Mouse (Mus musculus) heart, postnatal 14 days (tissue): Measurements from ENCODE around the gene S100a6. TPM values are rescaled to one million over a fixed set of nuclear protein-coding genes. Genes with fewer than 3 reads are reported as not detected.
A peak's percentile ranks its signal among the peaks of the same experiment; 100 is the strongest.

Experiments
- DNase-seq, 2 experiments: peaks; one replicate each; pipeline ENCODE4 v3.0.0; 2021 to 2022
- intact Hi-C: fragments of 180-260 bp; cut with DNase I; formaldehyde crosslinking; loops from one replicate; pipeline ENCODE4 v1.15.1; 2025
- total RNA-seq, 2 experiments: library from RNA; stranded (reverse); gene quantifications; 2 replicates each; pipeline ENCODE4 v1.2.3; 2021

S100a6 gene
- total RNA-seq, 2 experiments from 2014 or later: 62.2 to 71.0 TPM

DNA sequence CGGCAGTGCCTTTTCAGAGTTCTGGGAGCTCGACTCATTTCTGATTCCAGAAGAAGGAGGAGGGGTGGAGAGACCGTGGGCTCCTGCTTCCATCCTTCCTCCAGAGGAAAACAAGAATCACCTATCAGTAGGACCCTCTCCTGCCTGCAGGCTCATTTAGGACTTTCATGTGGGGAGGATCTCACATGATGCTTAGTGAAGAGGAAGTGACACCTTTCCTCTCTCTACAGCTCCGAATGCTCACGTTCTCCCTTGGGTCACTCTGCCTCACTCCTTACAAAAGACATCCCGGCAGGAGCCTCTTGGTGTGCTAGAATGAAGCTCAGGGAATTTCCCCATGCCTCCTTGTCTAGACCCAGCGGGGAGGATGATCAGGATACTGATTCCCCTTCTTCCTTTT lies 8.9 kb downstream of the S100a6 start:
- intact Hi-C loops: no loop called here

DNA sequence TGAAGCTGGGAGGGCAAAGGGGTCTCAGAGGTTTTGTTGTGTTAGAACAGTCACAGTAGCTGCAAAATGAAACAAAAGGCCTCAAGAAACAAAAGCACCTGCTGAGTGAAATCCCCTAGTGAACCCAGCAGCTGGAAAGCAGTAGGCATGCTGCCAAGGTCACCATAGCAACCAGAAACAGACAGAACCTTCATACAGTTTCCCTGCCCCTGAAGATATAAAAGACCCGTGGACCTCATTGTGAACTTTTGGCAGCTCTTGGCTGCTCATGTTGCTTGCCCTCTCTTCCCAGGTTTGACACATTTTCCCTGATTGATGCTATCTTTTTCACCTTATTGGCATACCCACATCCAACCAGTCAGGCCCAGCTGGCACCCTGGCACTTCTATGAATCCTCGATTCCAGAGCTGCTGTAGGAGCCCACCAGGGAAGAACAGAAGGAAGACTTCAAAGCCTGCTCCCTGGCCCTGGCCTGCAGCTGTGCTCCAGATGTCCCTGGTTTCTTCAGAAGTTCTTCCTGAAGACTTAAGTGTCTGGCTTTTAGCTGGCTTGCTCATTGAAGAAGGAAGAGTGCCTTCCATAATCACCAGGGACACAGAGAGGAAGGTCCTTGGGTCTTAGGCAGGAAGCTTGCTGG lies 10.9 kb downstream of the S100a6 start:
- DNase-seq: peak; percentile 76 to 81
- intact Hi-C loops: no loop called here

More for the DNA sequence above, 8.9 kb downstream of the S100a6 start:
- no peak for DNase-seq

DNA sequence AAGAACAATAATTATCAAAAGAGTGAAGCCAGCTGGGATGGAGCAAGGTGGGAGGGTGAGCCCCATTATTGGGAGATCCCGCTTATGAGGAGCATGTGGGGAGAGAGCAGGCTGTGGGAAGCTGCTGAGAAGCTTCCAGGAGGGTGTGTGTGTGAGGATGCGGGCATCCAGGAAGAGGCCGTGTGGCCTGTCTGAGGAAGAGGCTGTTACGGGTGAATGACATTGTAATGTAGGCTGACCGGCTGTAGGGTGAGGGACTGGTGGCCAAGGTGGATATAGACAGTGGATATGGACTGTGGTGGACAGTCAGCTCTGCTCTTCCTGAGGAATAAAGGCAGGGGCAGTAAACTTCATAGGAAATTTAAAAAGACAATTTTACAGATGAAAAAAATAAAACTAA lies 12.8 kb downstream of the S100a6 start:
- DNase-seq: no peak
- intact Hi-C loops: no loop called here

DNA sequence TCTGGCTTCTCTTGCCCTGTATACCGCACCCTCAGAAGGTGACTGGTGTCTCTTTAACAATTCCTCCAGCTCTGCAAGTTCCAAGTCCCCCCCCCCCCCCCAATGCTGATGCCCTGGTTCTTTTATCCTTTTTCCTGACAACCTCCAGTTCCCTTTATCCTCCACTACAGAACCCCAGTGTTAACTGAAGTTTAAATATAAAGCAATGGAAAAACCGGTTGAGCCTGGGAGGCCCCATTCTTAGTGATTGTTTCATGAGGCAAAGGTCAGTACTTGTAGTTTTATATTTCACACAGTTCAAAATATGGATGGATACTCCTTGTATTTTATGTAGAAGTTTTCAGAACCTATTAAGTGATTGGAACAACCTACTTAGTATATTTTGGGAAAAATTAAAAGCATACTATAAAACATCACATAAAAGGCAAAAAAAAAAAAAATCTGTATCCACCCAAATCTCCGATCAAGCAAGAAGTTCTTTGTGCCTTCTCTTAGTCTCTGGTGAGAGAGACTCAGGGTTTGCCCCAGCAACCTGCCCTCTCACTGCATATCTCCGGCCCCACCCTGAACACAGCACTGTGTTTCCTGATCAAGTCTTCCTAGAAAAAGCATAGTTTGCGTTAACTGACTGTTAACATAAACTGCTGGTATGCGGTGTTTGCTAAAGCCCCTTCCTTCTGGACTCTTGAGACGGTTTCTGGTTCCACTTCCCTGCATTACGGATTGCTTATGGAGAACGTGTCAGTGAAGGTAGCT lies 13.8 kb downstream of the S100a6 start:
- intact Hi-C loops: no loop called here
- no peak for DNase-seq

DNA sequence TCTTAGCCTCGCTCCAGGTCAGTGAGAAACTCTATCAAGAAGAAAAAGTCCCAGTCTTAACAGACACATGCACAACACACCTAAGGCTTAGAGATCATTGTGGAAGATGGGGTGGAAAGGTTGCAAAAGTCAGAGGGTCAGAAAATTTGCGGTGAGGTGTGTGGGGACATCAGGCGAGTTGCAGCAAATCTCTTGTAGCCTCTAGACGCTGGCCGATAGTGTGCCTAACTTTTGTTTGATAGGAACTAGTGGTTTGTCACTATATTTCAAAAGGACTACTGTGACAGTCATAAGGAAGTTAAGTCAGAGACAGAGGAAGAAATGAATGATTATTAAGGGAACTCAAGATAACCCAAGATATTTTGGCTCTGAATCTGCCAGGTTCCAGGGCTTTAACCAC lies 14.7 kb downstream of the S100a6 start:
- intact Hi-C loops: no loop called here
- no peak for DNase-seq

DNA sequence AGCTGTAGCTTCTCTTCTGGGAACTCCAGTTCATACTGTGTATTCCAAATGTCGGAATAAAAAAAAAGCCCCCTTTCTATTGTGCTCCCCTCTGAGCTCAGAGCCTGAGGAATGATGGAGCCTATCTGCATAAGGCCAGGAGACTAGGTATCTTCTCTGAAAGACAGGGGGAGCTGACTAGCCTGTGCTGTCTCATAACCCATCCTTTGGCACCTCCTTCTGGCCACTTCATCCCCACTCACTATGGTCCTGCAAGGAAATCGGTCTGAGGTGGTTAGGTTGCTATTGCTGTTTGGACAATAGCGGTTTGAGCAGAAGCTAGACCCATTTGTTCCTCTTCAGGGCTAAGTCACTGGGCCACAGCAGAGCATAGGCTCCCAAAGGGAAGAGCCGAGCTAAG lies 15.1 kb downstream of the S100a6 start:
- DNase-seq: no peak
- intact Hi-C loops: no loop called here

DNA sequence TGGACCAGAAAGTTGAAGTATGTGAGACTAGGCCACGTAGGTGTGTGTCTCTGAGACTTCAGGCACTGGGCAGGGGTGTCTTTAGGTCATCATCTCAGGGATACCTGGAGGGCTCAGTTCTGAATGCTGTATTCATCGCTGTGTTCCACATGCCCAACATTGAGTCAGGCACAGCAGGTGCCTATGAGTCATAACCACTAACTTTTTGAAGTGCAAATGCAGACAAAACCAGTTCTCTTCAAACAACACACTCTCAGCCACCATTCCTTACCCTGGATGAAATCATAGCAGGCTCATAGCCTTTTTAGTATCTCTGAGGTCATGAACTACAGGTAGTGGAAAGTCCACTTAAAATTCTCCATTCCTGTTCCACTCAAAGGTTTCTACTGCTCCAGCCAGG lies 16.6 kb downstream of the S100a6 start:
- intact Hi-C loops: no loop called here
- DNase-seq: no peak

DNA sequence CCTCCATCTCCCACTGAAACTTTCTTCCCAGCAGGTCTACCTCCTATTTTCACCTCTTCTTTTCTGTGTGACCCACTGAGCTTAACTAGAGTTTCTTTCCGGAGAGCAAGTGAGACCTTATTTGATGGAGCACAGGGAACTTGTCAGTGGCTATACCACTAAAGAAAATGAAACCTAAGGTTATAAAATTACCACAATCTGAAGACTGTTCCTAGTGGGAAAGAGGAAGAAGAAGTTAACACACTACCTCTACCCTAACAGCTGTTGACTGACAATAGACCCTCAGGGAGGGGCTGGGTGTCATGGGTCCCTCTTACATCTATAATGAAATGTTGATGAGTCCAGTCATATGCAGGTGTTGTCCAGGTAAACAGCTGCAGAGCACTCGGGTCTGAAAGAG lies 19.3 kb downstream of the S100a6 start:
- no peak for DNase-seq
- intact Hi-C loops: no loop called here

DNA sequence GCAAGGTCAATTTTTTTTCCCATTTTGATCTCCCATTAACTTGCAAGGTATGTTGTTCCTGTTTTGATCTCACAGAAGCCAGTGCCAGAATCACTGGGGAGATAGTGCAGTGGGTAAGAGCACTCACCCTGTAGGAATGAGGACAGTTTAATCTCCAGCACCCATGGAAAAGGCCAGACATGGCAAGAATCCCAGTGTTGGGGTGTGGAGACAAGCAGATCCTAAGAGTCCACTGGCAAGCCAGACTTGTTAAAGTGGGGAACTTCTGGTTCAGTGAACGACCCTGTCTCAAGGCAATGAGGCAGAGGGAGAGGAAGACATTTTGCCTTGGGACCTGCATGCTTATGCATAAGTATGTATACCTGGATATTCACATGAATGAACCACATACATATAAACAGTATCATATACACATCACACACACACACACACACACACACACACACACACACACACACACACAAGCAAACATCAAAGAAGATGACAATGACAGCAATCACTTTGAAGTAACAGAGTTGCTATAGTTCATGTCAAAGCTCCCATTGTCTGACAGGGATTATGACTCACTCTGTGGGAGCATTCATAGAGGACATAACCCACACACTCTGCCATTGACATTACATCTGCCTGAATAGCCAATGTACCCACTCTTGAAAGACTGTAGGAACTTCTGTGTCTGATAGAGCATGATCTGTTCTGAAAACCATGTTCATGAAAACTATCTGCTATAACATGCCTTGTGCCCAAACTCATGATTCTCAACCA lies 26.0 kb downstream of the S100a6 start:
- no peak for DNase-seq
- intact Hi-C loops: no loop called here

DNA sequence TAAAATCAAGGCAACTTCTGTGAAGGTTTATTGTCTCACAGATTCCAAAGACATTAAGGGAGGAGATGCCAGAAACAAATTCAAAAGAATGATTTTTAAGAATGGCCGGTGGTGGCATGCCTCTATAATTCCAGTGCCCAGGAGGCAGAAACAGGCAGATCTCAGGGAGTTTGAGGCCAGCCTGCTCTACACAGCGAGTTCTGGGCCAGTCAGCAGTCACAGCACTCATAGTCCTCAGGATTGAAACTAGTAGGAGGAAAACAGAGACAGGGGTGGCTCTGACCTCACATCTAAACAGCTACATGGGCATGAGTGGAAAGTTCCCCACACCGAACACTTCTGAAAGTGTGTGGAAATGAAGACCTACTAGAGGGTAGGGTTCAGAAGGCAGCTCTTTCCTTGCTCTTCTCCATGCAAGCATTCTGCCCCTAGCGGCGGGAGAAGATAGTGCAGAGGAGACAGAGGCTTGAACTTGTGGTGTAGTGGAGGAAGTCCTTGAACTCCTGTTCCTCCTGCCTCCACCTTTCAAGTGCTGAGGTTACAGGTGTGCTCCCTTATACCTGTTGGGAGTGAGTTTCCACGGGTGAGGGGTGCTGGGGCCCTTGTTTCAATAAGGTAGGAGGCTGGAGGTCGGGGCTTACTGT lies 27.0 kb downstream of the S100a6 start:
- DNase-seq: peak; percentile 15 to 39
- intact Hi-C loops: no loop called here

DNA sequence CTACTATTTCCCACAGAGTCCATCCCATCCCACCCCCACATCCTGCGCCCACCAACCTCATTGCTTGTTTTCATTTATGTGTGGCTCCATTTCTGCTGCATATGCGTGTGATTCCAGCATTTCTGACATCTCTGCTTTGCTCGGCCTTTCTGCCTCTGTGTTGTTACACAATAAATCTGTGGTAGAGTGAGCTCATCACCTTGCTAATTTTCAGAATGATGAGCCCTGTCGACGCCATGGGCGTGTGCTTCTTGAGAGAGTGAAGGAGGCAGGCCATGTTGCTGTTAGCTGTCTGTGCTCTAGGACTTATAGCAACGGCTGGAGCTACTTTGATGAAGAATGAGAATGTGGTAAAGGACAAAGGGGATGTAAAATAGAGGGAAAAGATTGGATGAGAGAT lies 28.3 kb downstream of the S100a6 start:
- intact Hi-C loops: no loop called here
- DNase-seq: no peak

DNA sequence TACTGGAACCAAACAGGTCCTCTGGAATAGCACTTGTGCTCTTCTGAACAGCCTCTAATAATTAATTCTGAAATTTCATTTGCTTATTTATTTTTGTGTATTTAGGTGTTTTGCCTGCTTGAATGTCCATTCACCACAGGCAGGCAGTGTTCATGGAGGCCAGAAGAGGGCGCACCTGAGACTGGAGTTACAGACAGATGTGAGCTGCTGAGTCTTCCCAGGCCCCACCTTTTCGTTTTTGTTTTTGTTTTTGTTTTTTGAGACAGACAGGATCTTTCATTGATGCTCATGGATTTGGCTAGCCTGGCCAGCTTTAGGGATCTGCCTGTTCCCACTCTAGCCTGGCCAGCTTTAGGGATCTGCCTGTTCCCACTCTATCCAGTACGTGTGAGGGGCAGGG lies 31.5 kb downstream of the S100a6 start:
- intact Hi-C loops: no loop called here
- peak; percentile 52 to 66 for DNase-seq

DNA sequence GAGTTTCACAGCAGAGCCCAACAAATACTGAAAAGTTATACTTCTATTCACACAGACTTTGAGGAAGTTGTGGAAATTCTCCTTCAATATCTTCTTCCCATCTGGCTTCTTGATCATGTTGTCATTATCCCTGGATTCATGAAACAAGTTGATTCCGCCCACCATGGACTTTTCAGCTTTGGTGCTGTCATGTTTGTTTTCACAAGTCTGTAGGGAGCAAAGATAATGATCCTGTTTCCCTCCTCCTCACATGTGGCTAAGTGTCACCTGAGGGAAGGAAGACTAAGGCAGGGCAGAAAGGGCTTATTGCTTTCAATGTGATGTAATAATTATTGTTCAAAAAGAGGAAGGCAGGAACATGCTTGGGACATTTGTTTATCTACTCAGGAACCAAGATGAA lies 34.6 kb downstream of the S100a6 start:
- intact Hi-C loops: no loop called here
- no peak for DNase-seq

DNA sequence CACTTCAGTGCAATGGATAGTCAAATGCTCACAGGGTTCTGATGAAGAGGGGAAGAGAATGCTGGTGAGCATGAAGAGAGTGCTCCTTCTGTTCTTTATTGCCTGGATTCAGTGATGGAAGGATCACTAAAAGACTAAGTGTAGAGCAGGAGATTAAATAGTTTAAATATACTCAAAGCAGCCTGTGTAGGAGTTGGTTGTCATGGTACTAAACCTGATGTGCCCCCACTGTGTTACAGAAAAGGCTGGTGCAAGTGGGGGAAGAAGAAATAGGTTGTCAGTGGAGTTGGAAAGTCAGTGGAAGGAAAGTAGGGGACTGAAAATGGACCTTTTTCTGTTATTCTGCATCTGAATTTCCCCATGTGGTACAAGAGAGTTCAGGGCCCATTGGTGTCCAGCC lies 36.3 kb downstream of the S100a6 start:
- DNase-seq: no peak
- intact Hi-C loops: no loop called here

DNA sequence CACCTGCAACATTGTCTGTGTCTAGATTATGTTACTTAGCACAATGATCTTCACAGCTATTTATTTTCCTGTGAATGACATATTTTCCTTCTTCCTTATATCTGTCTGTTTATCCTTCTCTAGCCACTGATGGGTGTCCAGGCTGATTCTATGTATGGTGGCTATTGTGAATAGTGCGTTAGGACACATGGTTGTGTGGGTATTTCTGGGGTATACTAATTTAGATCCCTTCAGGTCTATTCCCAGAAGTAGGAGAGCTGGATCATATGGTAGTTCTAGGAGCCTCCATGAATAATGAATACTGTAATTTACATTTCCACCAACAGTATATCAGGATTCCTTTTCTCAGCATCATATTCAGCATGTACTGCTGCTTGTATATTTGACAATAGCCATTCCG lies 37.1 kb downstream of the S100a6 start:
- intact Hi-C loops: loop anchor here (5.0 to 10.0 kb wide), 3 partner anchors 33 to 235 kb away; no protein-coding TSS in a partner anchor

DNA sequence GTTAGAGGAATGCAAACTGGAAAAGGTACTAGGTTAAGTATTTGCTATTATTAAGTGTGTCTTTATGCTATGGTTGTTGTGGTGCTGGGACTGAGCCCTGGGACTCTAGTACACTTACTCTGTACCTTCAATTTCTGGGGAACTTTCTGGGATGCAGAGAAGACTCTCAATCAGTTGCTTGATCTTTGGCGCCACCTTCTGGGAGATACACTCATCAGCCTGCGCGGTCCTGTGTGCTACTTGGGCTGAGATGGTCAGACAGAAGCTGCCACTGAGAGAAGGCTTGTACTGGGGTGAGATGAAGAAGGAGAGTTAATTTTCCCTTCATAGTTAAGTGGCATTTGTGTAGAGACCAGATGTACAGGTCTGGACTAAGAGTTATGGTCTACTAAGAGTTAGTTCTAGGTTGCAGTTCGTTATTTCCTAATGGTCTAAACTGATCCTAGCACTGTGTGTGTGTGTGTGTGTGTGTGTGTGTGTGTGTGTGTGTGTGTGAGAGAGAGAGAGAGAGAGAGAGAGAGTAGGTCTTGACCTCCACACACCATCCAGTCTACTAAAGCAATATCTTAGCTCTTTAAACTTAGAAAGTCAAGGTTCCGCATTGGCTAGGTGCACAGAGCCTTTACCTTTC lies 40.3 kb downstream of the S100a6 start:
- peak; percentile 71 to 82 for DNase-seq
- intact Hi-C loops: loop anchor here (5.0 to 10.0 kb wide), 3 partner anchors 36 to 238 kb away; no protein-coding TSS in a partner anchor

More for the DNA sequence above, 37.1 kb downstream of the S100a6 start:
- no peak for DNase-seq

DNA sequence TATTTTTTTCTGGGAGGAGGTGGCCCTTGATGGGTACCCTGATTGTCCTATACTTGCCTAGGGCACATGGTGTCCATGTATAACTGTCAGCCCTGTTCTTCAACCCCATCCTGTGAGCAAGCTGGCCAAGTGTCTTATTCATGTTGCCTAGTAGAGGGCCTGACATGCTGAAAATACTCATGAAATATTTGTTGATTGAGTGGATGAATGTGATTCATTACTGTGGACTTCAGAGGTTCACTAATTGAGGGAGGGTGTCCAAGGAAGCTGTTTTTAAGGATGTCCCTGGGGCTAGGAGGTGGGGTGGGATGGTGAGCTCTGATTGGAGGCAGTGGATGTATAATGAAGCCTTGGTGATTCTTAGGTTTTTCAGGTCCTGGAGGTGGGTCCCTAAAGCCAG lies 41.0 kb downstream of the S100a6 start, which contains the start of gene S100a7a:
Gene S100a7a (plus strand): TSS at position 301 of the 400 bp plus-strand sequence.
- no peak for DNase-seq
- intact Hi-C loops: loop anchor here (5.0 to 10.0 kb wide), 3 partner anchors 36 to 239 kb away; no protein-coding TSS in a partner anchor

DNA sequence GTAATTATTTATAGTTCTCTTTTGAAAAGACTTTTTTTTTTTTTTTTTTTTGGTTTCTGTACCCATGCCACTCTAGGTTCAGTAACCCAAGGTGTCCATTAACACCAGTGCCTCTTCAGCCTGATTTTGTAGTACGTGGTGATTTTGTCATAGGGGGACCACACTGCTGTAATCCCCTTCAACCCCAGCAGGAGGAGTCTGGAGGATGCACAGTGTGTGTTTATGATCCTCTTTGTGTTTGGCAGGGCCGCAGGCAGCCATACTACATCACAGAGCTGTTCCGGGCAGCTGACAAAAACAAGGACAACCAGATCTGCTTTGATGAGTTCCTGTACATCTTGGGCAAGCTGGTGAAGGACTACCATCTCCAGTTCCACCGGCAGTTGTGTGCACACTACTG lies 44.7 kb downstream of the S100a6 start:
- DNase-seq: no peak
- intact Hi-C loops: loop anchor here (10.0 kb wide), 1 partner anchor 243 kb away; no protein-coding TSS in a partner anchor

DNA sequence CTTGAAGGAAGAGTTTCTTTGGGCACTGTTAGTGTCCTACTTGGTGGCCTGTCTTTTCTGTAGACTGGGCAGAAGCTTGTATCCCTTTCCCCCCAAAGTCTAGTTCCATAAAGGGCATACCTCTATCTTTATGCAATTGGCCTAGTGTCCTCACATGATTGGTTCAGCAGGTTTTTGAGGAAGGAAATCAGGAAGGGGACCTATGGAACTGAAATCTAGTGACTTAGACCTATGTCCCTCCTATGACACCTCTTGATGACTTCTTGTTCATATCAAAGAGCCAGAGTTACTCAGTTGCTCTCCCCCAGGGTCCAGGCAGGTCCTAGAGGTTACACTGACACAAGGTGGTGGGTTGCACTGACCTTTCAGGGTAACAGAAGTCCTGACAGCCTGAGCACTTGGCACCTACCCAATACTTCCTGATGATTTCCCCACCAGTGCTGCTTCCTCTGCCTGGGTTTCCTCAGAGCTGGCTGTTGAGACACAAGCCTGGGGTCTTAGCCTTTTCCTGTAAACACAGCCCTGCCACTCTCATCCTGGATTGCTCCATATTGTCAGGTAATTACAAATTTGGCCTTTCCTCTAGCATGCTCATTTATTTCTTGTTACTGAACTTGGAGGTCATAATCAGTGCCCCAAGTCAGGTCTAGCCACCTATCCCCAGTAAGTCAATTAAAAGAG lies 46.8 kb downstream of the S100a6 start:
- intact Hi-C loops: loop anchor here (5.0 to 10.0 kb wide), 2 partner anchors 48 to 245 kb away; no protein-coding TSS in a partner anchor

More for the DNA sequence above, 46.8 kb downstream of the S100a6 start:
- no peak for DNase-seq
